Mouse (Mus musculus): ENCODE measurements around the gene Gm21962. TPM values are rescaled to one million over a fixed set of nuclear protein-coding genes. Genes with fewer than 3 reads are reported as not detected.

The Gm21962 gene
- total RNA-seq, 2 experiments from 2014 or later = not detected

DNA sequence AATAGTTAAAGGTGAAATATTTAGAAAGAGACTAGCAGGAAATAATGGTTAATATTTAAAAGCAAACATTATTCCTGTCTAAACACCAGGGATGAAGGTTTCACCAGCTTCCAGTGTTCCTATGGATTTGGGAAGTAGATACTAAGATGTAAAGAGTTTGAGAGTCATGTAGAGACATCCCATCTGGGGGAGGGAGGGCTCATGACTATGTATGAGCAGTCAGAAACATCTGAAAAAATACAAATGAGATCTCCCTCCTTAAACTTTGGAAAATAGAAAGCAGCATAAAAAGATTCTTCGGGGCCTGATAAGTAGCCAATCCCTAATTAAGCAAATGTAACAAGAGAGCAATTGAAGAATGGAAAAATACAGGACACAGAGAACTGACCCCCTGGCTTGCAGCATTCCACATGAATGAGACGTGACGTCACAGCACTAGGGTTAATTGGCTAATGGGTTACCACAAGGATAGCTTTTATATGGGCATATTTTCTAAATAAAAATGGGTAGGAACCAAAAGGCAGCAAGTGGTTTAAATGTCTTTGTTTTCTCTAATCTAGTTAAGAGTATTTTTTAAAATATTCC is 45.3 kb downstream of the Gm21962 start:
- no peak for DNase-seq (ENCODE audit: low spot score in 2 of 2)

Small RNAs within 50 kb of the gene (microRNA-seq; reads per million reads assigned to microRNA genes)
- 0 reads per million in 2 experiments for gene Gm22468

Other genes starting within 250 kb of the Gm21962 start
- gene Ddit4l, start 49.9 kb upstream of the Gm21962 start, total RNA-seq (2021) = 10 to 100 TPM; 10.6 to 12.0 TPM
- gene H2afz, start 193.0 kb downstream of the Gm21962 start, total RNA-seq (2021) = 100 to 1,000 TPM; 193 to 223 TPM
- 10 to 100 TPM; 40.1 to 44.9 TPM for gene Dnajb14, start 196.2 kb downstream of the Gm21962 start, total RNA-seq (2021)
- 10 to 100 TPM; 65.3 to 66.9 TPM for gene Lamtor3, start 247.0 kb downstream of the Gm21962 start, total RNA-seq (2021)